Mouse (Mus musculus) E14TG2a.4 (cell line): ENCODE data around the gene Brwd1.

Experiments
- CTCF ChIP-seq: conservative IDR thresholded peaks from 2 replicates; pipeline ENCODE4 v1.5.1; 2014; ENCODE audit warnings: low read length
- NANOG ChIP-seq: IDR thresholded peaks from 2 replicates; pipeline ENCODE4 v1.6.1; 2014; ENCODE audit warnings: borderline replicate concordance, low read length, mixed read lengths

DNA sequence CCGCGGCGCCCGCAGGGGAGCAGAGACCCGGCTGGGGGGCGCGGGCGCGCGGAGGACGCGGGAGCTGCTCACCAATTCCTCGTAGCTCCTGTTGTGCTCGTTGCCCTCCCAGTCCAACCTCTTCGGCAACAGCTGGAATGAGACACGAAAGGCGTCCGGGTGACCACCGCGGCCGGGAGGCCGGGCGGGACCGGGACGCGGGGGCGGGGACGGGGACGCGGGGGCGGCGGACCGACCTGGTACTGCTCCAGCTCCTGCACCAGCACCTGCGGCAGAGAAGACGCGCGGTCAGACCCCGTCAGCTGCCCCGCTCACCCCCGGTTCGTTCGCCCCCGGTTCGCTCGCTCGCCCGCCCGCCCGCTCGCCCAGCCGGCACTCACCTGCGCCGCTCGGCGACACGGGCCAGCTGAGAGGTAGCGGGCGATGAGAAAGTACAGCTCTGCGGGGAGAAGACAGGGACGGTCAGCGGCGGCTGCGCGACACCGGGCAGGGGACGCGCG lies 534 bp downstream of the Brwd1 start:
- TF ChIP-seq CTCF, result no peak
- TF ChIP-seq NANOG, result no peak
